Mouse (Mus musculus) hindbrain, embryonic 14.5 days (tissue): Measurements from ENCODE around the gene Srgn. TPM values are rescaled to one million over a fixed set of nuclear protein-coding genes. Genes with fewer than 3 reads are reported as not detected.

Source experiments
- ATAC-seq: fragments of 200-750 bp; cut with Nextera tagmentation; 2 replicates; pipeline ENCODE4 v1.8.0; 2017; ENCODE audit warnings: moderate number of reproducible peaks, mild to moderate bottlenecking, moderate TSS enrichment, moderate library complexity; ENCODE audit not compliant: low FRiP score
- DNase-seq: peaks from one replicate; pipeline ENCODE4 v3.0.0-alpha.2; 2015; ENCODE audit warnings: low spot score
- H3K27ac ChIP-seq: fragments of 300-500 bp; sonication (generic); 2 replicates; pipeline ENCODE4 v1.5.1; 2014; ENCODE audit warnings: mild to moderate bottlenecking, moderate library complexity
- H3K27me3 ChIP-seq: fragments of 300-500 bp; sonication (generic); 2 replicates; pipeline ENCODE4 v1.6.1; 2014; ENCODE audit warnings: mild to moderate bottlenecking, low read length, mixed read lengths; ENCODE audit not compliant: control insufficient read depth, insufficient read depth
- H3K36me3 ChIP-seq: fragments of 300-500 bp; sonication (generic); replicated peaks from 2 replicates; pipeline ENCODE4 v1.6.1; 2014; ENCODE audit not compliant: control insufficient read depth, insufficient read depth
- H3K4me1 ChIP-seq: fragments of 300-500 bp; sonication (generic); replicated peaks from 2 replicates; pipeline ENCODE4 v1.6.1; 2014; ENCODE audit warnings: antibody characterized with exemption, low read length, mixed read lengths; ENCODE audit not compliant: control insufficient read depth, insufficient read depth
- H3K4me2 ChIP-seq: fragments of 300-500 bp; sonication (generic); replicated peaks from 2 replicates; pipeline ENCODE4 v1.6.1; 2014; ENCODE audit warnings: mild to moderate bottlenecking, moderate library complexity
- H3K4me3 ChIP-seq: fragments of 300-500 bp; sonication (generic); replicated peaks from 2 replicates; pipeline ENCODE4 v1.5.1; 2014; ENCODE audit warnings: mild to moderate bottlenecking, low read length
- H3K9ac ChIP-seq: fragments of 300-500 bp; sonication (generic); 2 replicates; pipeline ENCODE4 v1.6.1; 2014
- H3K9me3 ChIP-seq: fragments of 300-500 bp; sonication (generic); 2 replicates; pipeline ENCODE4 v1.6.1; 2016; ENCODE audit warnings: low read length; ENCODE audit not compliant: control insufficient read depth
- WGBS: fragments of 180-500 bp; shearing (Covaris S2); extraction: QIAGEN DNeasy Blood & Tissue Kit; methylation state at CpG from one replicate; pipeline ENCODE4 v1.1.7; 2014; 5-methylcytosine and 5-hydroxymethylcytosine counted together
- polyA plus RNA-seq: library from polyadenylated mRNA; unstranded; fragments of >200 nt; fragmentation: Nextera tagmentation; extraction: Ambion mirVana; gene quantifications from 2 replicates; pipeline ENCODE4 v1.2.1, GENCODE M21; 2014

Srgn gene
- polyA plus RNA-seq, 1 experiment from 2014 or later = 11.5 TPM

GRCm38 (mm10) chr10:62532832-62533231 is 5.6 kb upstream of the Srgn start:
- H3K27ac ChIP-seq = no peak overlapping the region
- H3K4me3 ChIP-seq = no peak overlapping the region
- H3K9me3 ChIP-seq = no peaks in the 10 kb centered on the region
- no peak for ATAC-seq
- H3K4me2 ChIP-seq = no peak overlapping the region
- no peak for DNase-seq
- no peaks in the 10 kb centered on the region for H3K27me3 ChIP-seq
- no peak overlapping the region for H3K9ac ChIP-seq
- no peaks in the 10 kb centered on the region for H3K36me3 ChIP-seq
- no peaks in the 10 kb centered on the region for H3K4me1 ChIP-seq
- 52% methylated on average over 2 of the region's 2 CpGs for WGBS

GRCm38 (mm10) chr10:62530183-62530582 is 2.9 kb upstream of the Srgn start:
- Histone ChIP-seq H3K36me3 (no peaks in the 10 kb centered on the region), H3K27ac (no peak overlapping the region), H3K9ac (no peak overlapping the region), H3K27me3 (no peaks in the 10 kb centered on the region), H3K4me1 (no peaks in the 10 kb centered on the region), H3K4me2 (no peak overlapping the region), H3K4me3 (no peak overlapping the region), H3K9me3 (no peaks in the 10 kb centered on the region)
- 83% methylated on average over 9 of the region's 9 CpGs for WGBS
- DNase-seq = no peak
- no peak for ATAC-seq

GRCm38 (mm10) chr10:62522346-62522950 is 4.8 kb downstream of the Srgn start:
- no peak overlapping the region for H3K9ac ChIP-seq
- ATAC-seq (no peak), DNase-seq (no peak)
- H3K4me2 ChIP-seq = no peak overlapping the region
- H3K9me3 ChIP-seq = no peaks in the 10 kb centered on the region
- no peaks in the 10 kb centered on the region for H3K27me3 ChIP-seq
- no peaks in the 10 kb centered on the region for H3K4me1 ChIP-seq
- no peak overlapping the region for H3K27ac ChIP-seq
- no peak overlapping the region for H3K4me3 ChIP-seq
- no peaks in the 10 kb centered on the region for H3K36me3 ChIP-seq
- 82% methylated on average over 7 of the region's 7 CpGs for WGBS

GRCm38 (mm10) chr10:62521763-62522162 is 5.5 kb downstream of the Srgn start:
- Histone ChIP-seq H3K9me3 (no peaks in the 10 kb centered on the region), H3K9ac (no peak overlapping the region), H3K27ac (no peak overlapping the region), H3K36me3 (no peaks in the 10 kb centered on the region), H3K4me2 (no peak overlapping the region), H3K27me3 (no peaks in the 10 kb centered on the region), H3K4me1 (no peaks in the 10 kb centered on the region), H3K4me3 (no peak overlapping the region)
- no peak for ATAC-seq
- DNase-seq = no peak
- 69% methylated on average over 4 of the region's 4 CpGs for WGBS

- Histone ChIP-seq H3K27ac (no peak overlapping the region), H3K4me2 (no peak overlapping the region), H3K4me3 (no peak overlapping the region), H3K36me3 (no peaks in the 10 kb centered on the region), H3K4me1 (no peaks in the 10 kb centered on the region), H3K9me3 (no peaks in the 10 kb centered on the region), H3K27me3 (no peaks in the 10 kb centered on the region), H3K9ac (no peak overlapping the region)
- 80% methylated on average over 2 of the region's 2 CpGs for WGBS
- DNase-seq (no peak), ATAC-seq (no peak)
These were observed 6.3 kb downstream of the Srgn start for GRCm38 (mm10) chr10:62520911-62521310.

GRCm38 (mm10) chr10:62517511-62517910 is 9.7 kb downstream of the Srgn start:
- Histone ChIP-seq H3K4me1 (no peaks in the 10 kb centered on the region), H3K27me3 (no peaks in the 10 kb centered on the region), H3K9ac (no peak overlapping the region), H3K27ac (no peak overlapping the region), H3K4me3 (no peak overlapping the region), H3K4me2 (no peak overlapping the region), H3K36me3 (no peaks in the 10 kb centered on the region), H3K9me3 (no peaks in the 10 kb centered on the region)
- DNase-seq (no peak), ATAC-seq (no peak)
- 85% methylated on average over 6 of the region's 6 CpGs for WGBS

- Histone ChIP-seq H3K36me3 (no peaks in the 10 kb centered on the region), H3K27me3 (peaks cover 1% of the 10 kb centered on the region; the same call in 1 of the 2 replicates), H3K9me3 (no peaks in the 10 kb centered on the region), H3K4me2 (no peak overlapping the region), H3K4me1 (no peaks in the 10 kb centered on the region), H3K4me3 (no peak overlapping the region), H3K27ac (no peak overlapping the region), H3K9ac (no peak overlapping the region)
- ATAC-seq (no peak), DNase-seq (no peak)
- 97% methylated on average over 4 of the region's 4 CpGs for WGBS
These were observed 14.4 kb downstream of the Srgn start for GRCm38 (mm10) chr10:62512855-62513254.

- WGBS = 84% methylated on average over 6 of the region's 6 CpGs
- Histone ChIP-seq H3K27me3 (peaks cover 7% of the 10 kb centered on the region), H3K9ac (no peak overlapping the region), H3K4me3 (no peak overlapping the region), H3K4me1 (no peaks in the 10 kb centered on the region), H3K4me2 (no peak overlapping the region), H3K36me3 (no peaks in the 10 kb centered on the region), H3K9me3 (no peaks in the 10 kb centered on the region), H3K27ac (no peak overlapping the region)
- DNase-seq (no peak), ATAC-seq (no peak)
These were observed 15.7 kb downstream of the Srgn start for GRCm38 (mm10) chr10:62511528-62511927.

GRCm38 (mm10) chr10:62509032-62509656 is 18.1 kb downstream of the Srgn start:
- Histone ChIP-seq H3K27me3 (peaks cover 7% of the 10 kb centered on the region), H3K9me3 (no peaks in the 10 kb centered on the region), H3K9ac (no peak overlapping the region), H3K4me2 (no peak overlapping the region), H3K4me3 (no peak overlapping the region), H3K27ac (no peak overlapping the region), H3K4me1 (no peaks in the 10 kb centered on the region), H3K36me3 (no peaks in the 10 kb centered on the region)
- ATAC-seq = no peak
- WGBS = 71% methylated on average over 11 of the region's 11 CpGs
- DNase-seq = no peak
